Comparison of ENCODE assay signal across 18 mouse cellular contexts in the genomic region with DNA sequence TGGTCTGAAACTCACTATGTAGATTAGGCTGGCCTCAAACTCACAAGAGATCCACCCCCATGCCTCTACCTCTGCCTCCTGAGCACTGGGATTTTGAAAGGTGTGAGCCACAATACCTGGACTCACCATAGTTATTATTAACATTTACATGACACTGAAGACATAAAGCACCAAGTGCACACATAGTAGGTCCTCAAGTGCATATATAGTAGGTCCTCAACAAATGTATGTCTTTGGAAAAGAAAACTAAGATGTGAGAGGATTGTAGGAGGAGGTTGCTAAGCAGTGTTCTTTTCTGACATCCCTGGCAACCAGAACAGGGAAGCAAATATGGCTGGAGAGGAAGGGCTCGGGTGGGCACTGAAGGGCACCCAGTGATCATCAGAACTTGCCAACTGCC.
"Had no signal": no experiment of that assay in that cellular context is flagged by ENCODE, and none has a peak within 500 bp of the region (broad histone marks: within the 10 kb centered on the region; RNA-seq: fewer than 3 reads in every experiment).

No protein-coding gene starts in this region.

- H3K4me1 ChIP-seq: stomach, embryonic 15.5 days had no signal

- H3K4me3 ChIP-seq: kidney, embryonic 15.5 days; limb, embryonic 12.5 days; limb, embryonic 15.5 days; megakaryocyte, embryonic 14.5 days; midbrain, embryonic 10.5 days; midbrain, embryonic 13.5 days; myocyte; neural tube, embryonic 13.5 days; stomach, embryonic 15.5 days had no signal

- H3K27me3 ChIP-seq: megakaryocyte, embryonic 14.5 days; stomach, embryonic 15.5 days had no signal

- H3K27ac ChIP-seq: kidney, embryonic 15.5 days; limb, embryonic 12.5 days; limb, embryonic 15.5 days; midbrain, embryonic 10.5 days; midbrain, embryonic 13.5 days; neural tube, embryonic 13.5 days; stomach, embryonic 15.5 days had no signal

- ATAC-seq: lung, postnatal 0 days; midbrain, embryonic 13.5 days; midbrain, embryonic 16.5 days had no signal

- H3K36me3 ChIP-seq: kidney, embryonic 15.5 days; limb, embryonic 12.5 days; limb, embryonic 15.5 days; midbrain, embryonic 10.5 days; midbrain, embryonic 13.5 days; neural tube, embryonic 13.5 days; stomach, embryonic 15.5 days had no signal

- DNase-seq: kidney, adult 11 months; kidney, adult 8-10 months; kidney, postnatal 10 days; kidney, postnatal 36 days; left cerebral cortex, postnatal 4 days; lung, embryonic 14.5 days; thymus, postnatal 25 days had no signal

- H3K9ac ChIP-seq: kidney, embryonic 15.5 days; limb, embryonic 12.5 days; limb, embryonic 15.5 days; lung, embryonic 14.5 days; midbrain, embryonic 13.5 days; neural tube, embryonic 13.5 days; stomach, embryonic 15.5 days had no signal

- H3K4me2 ChIP-seq: kidney, embryonic 15.5 days; limb, embryonic 12.5 days; limb, embryonic 15.5 days; lung, embryonic 14.5 days; midbrain, embryonic 13.5 days; neural tube, embryonic 13.5 days; stomach, embryonic 15.5 days had no signal

- H3K9me3 ChIP-seq: kidney, embryonic 15.5 days; limb, embryonic 12.5 days; limb, embryonic 15.5 days; megakaryocyte, embryonic 14.5 days; midbrain, embryonic 10.5 days; midbrain, embryonic 13.5 days; neural tube, embryonic 13.5 days; stomach, embryonic 15.5 days had no signal
